Mouse (Mus musculus): ENCODE measurements at regions not wholly inside any gene's neighbourhood (a gene's known extent, or its start where the extent isn't known, plus 50 kb on each side); places are given as distances from the start of the nearest gene placed in this dataset.

DNA sequence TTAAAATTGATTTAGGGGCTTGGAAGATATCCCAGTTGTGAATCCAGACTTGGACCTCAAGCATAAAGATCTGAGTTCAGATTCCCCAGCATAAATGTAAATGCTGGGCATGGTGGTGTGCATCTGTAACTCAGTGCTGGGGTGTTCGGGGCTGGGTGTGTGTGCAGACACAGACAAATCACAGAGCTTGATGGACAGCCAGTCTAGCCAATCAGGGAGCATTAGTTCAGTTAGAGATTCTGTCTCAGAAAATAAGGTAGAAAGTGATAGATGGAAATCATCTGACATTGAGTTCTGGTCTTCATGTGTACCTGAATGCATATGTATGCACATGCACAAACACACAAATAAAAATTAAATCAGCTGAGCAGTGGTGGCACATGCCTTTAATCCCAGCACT is 147.0 kb upstream of the Id2 start:
- TF ChIP-seq CTCF (IDR thresholded peaks at IDR 0.05; ENCODE audit: insufficient read depth, low read depth, low read length) (no peak), POLR2A (IDR thresholded peaks at IDR 0.05; ENCODE audit: insufficient read depth, low read depth, low read length) (no peak)
